Mouse (Mus musculus) liver, adult 10 weeks (tissue): Measurements from ENCODE around the gene Ccnj. TPM values are rescaled to one million over a fixed set of nuclear protein-coding genes. Genes with fewer than 3 reads are reported as not detected.

Source experiments
- polyA plus RNA-seq: library from polyadenylated mRNA; stranded (reverse); fragments of 350-450 nt; fragmentation: Illumina TruSeq; extraction: RNeasy Lipid Tissue Mini Kit (QIAGEN cat#74804); gene quantifications from one replicate; pipeline ENCODE4 v1.2.3, GENCODE M21; 2014; ENCODE audit warnings: low read depth, low replicate concordance

Gene Ccnj
- polyA plus RNA-seq, result 3.1 TPM

GRCm38 (mm10) chr19:40830703-40831415 is at the start of gene Ccnj:
Ccnj (plus strand) TSS chr19:40831279.

GRCm38 (mm10) chr19:40894519-40895392 is 63.7 kb downstream of the Ccnj start, which contains the start of gene Zfp518a:
Zfp518a (plus strand) TSS chr19:40894705.

Other genes with a start within 250 kb of the Ccnj start
- gene Aldh18a1, start 242.8 kb upstream of the Ccnj start, polyA plus RNA-seq, result 0.24 TPM
- 0.50 TPM for gene Tctn3, start 219.0 kb upstream of the Ccnj start, polyA plus RNA-seq
- 2.1 TPM for gene Entpd1, start 218.9 kb upstream of the Ccnj start, polyA plus RNA-seq
- gene Cc2d2b, start 82.5 kb upstream of the Ccnj start, polyA plus RNA-seq, result 0.53 TPM
- 10.7 TPM for gene Zfp518a, start 63.4 kb downstream of the Ccnj start, polyA plus RNA-seq
- gene Blnk, start 163.3 kb downstream of the Ccnj start, polyA plus RNA-seq, result 0.90 TPM
- 2.5 TPM for gene Dntt, start 198.0 kb downstream of the Ccnj start, polyA plus RNA-seq
- not detected for gene Opalin, start 245.8 kb downstream of the Ccnj start, polyA plus RNA-seq